Mouse (Mus musculus): Measurements from ENCODE around the gene Col4a4. TPM values are rescaled to one million over a fixed set of nuclear protein-coding genes. Genes with fewer than 3 reads are reported as not detected.

The Col4a4 gene
- polyA plus RNA-seq, 1 experiment, result 8.2 TPM

GRCm38 (mm10) chr1:82577915-82578314 is 8.7 kb downstream of the Col4a4 start:
- DNase-seq (ENCODE audit: low read depth), result no peak

GRCm38 (mm10) chr1:82577339-82577738 is 9.3 kb downstream of the Col4a4 start:
- DNase-seq (ENCODE audit: low read depth), result no peak

GRCm38 (mm10) chr1:82576182-82576581 is 10.5 kb downstream of the Col4a4 start:
- no peak for DNase-seq (ENCODE audit: low read depth)

GRCm38 (mm10) chr1:82575681-82576080 is 11.0 kb downstream of the Col4a4 start:
- DNase-seq (ENCODE audit: low read depth), result no peak

- DNase-seq (ENCODE audit: low read depth), result no peak
Measured at GRCm38 (mm10) chr1:82571758-82572157, 14.9 kb downstream of the Col4a4 start.

- no peak for DNase-seq (ENCODE audit: low read depth)
Measured at GRCm38 (mm10) chr1:82569405-82569804, 17.2 kb downstream of the Col4a4 start.

GRCm38 (mm10) chr1:82560223-82560622 is 26.4 kb downstream of the Col4a4 start:
- DNase-seq (ENCODE audit: low read depth), result no peak

GRCm38 (mm10) chr1:82554889-82555288 is 31.8 kb downstream of the Col4a4 start:
- DNase-seq (ENCODE audit: low read depth), result no peak

GRCm38 (mm10) chr1:82554443-82554850 is 32.2 kb downstream of the Col4a4 start:
- DNase-seq (ENCODE audit: low read depth), result no peak

- DNase-seq (ENCODE audit: low read depth), result no peak
Measured at GRCm38 (mm10) chr1:82545199-82545960, 41.3 kb downstream of the Col4a4 start.

GRCm38 (mm10) chr1:82544419-82545185 is 42.0 kb downstream of the Col4a4 start:
- no peak for DNase-seq (ENCODE audit: low read depth)

- DNase-seq (ENCODE audit: low read depth), result no peak
Measured at GRCm38 (mm10) chr1:82543934-82544333, 42.7 kb downstream of the Col4a4 start.

- no peak for DNase-seq (ENCODE audit: low read depth)
Measured at GRCm38 (mm10) chr1:82540056-82540455, 46.6 kb downstream of the Col4a4 start.

GRCm38 (mm10) chr1:82537848-82538247 is 48.8 kb downstream of the Col4a4 start:
- DNase-seq (ENCODE audit: low read depth), result no peak

- no peak for DNase-seq (ENCODE audit: low read depth)
Measured at GRCm38 (mm10) chr1:82536515-82537174, 50.0 kb downstream of the Col4a4 start.

- no peak for DNase-seq (ENCODE audit: low read depth)
Measured at GRCm38 (mm10) chr1:82527931-82528330, 58.7 kb downstream of the Col4a4 start.

- DNase-seq (ENCODE audit: low read depth), result no peak
Measured at GRCm38 (mm10) chr1:82491954-82492353, 94.7 kb downstream of the Col4a4 start.

- DNase-seq (ENCODE audit: low read depth), result no peak
Measured at GRCm38 (mm10) chr1:82486371-82486770, 100.3 kb downstream of the Col4a4 start.

- peak; percentile 78 for DNase-seq (ENCODE audit: low read depth)
Measured at GRCm38 (mm10) chr1:82482371-82482770, 104.3 kb downstream of the Col4a4 start.

GRCm38 (mm10) chr1:82479696-82480487 is 106.8 kb downstream of the Col4a4 start:
- no peak for DNase-seq (ENCODE audit: low read depth)

GRCm38 (mm10) chr1:82476746-82477145 is 109.9 kb downstream of the Col4a4 start:
- no peak for DNase-seq (ENCODE audit: low read depth)

GRCm38 (mm10) chr1:82476256-82476655 is 110.4 kb downstream of the Col4a4 start:
- no peak for DNase-seq (ENCODE audit: low read depth)

Measured in gonadal fat pad, adult 2 months (tissue).